Comparison of ENCODE assay signal across 10 mouse cellular contexts in the genomic region with DNA sequence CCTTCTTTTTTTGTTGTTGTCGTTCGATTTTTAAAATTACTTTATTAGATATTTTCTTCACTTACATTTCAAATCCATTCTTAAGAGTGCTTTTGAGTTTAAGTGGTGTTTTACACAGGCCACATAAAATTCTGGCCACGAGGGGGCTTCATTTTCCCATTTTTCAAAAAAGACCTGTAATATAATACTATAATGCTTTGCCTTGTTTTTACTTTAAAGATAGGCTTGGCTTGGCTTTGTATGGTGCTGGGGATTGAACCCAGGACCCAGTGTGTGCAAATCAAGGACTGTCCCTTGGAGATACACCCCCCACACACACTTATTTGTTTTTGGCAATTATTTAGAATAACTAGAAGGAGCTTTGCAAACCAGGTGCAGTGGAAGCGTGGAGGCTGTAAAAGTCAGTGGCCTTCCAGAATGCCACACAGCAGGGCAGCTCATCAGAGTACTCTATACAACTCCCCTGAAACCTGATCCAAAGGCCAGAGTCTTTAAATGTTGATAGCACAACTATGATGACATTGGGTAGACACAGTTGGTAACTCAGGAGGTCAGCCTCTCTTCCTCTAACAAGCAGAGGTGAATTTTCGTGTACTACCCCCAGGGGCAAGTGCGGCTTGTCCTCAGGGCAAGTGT. TPM values are rescaled to one million over a fixed set of nuclear protein-coding genes. Genes with fewer than 3 reads are reported as not detected.
A peak's percentile ranks its signal among the peaks of the same experiment; 100 is the strongest.
DNase-seq lines count a peak whose midpoint lies in the region; ATAC-seq and TF ChIP-seq lines count a peak whose summit lies in the region.
"Had no signal": no experiment of that assay in that cellular context is flagged by ENCODE, and none has a peak within 500 bp of the region (broad histone marks: within the 10 kb centered on the region; RNA-seq: fewer than 3 reads in every experiment).

No protein-coding gene starts in this region.

- intact Hi-C loops in gastrocnemius, postnatal 14 days (cut with DNase I; ENCODE audit: low total_unique reads) = loop anchor here (5.0 kb wide), 1 partner anchor 280 kb away; the partner anchor contains the start of gene Snx18

- H3K4me1 ChIP-seq in cerebellum, adult 2 months (ENCODE audit: control insufficient read depth, insufficient read depth, low read length) = no peaks in the 10 kb centered on the region
- H3K4me1 ChIP-seq: lung, embryonic 15.5 days had no signal

- H3K4me3 ChIP-seq in cerebellum, adult 2 months (replicated peaks; ENCODE audit: insufficient read depth, low read depth, low read length) = no peak overlapping the region
- H3K4me3 ChIP-seq: embryonic facial prominence, embryonic 13.5 days; lung, embryonic 15.5 days had no signal

- DNase-seq in 3T3-L1 (ENCODE audit: low read depth, low spot score) = peak; percentile 82
- peak; percentile 3 to 16 for DNase-seq in CD8-positive naive resting alpha-beta T cell, adult 2 months (ENCODE audit: low read depth in 2 of 2, low spot score in 2 of 2)
- peak; percentile 51 to 65 for DNase-seq in cerebellum, adult 2 months
- peak; percentile 38 for DNase-seq in gastrocnemius, postnatal 14 days
- peak; percentile 45 to 85 for DNase-seq in kidney, postnatal 25 days
- peak; percentile 34 to 51 for DNase-seq in lung, adult 18-20 months
- peak; percentile 78 for DNase-seq in retina, embryonic 14.5 days (ENCODE audit: low spot score)

- 52% methylated on average over 6 of the region's 6 CpGs for WGBS in cerebellum, adult 2 months

- peak; percentile 22; the same call in 1 of the 2 replicates for TF ChIP-seq CTCF in cerebellum, adult 2 months (IDR thresholded peaks at IDR 0.05; ENCODE audit: borderline replicate concordance, insufficient read depth, low read depth, low read length)

- H3K27me3 ChIP-seq in cerebellum, adult 2 months (ENCODE audit: control insufficient read depth, insufficient read depth, low read length) = no peaks in the 10 kb centered on the region
- H3K27me3 ChIP-seq: embryonic facial prominence, embryonic 13.5 days; lung, embryonic 15.5 days had no signal

- TF ChIP-seq POLR2A in cerebellum, adult 2 months (IDR thresholded peaks at IDR 0.05; ENCODE audit: borderline replicate concordance, insufficient read depth, low read length) = no peak

- no peak for ATAC-seq in megakaryocyte-erythroid progenitor cell, adult 5-6 weeks (replicated peaks; ENCODE audit: low FRiP score, low TSS enrichment, poor library complexity, severe bottlenecking)

- H3K27ac ChIP-seq in cerebellum, adult 2 months (ENCODE audit: insufficient read depth, low read length) = no peak overlapping the region
- H3K27ac ChIP-seq: embryonic facial prominence, embryonic 13.5 days; lung, embryonic 15.5 days had no signal

RNA-seq across cellular contexts. Expression of gene BC067074, which starts 44.4 kb away (rescaled TPM):
- polyA plus RNA-seq in cerebellum, adult 2 months (2012; rRNA removed) = 0.87 and 1.1 TPM in 2 replicates
- 1 to 10 TPM; 2.0 to 3.1 TPM for total RNA-seq in gastrocnemius, postnatal 14 days (2021)
- not detected in 2 replicates for total RNA-seq in megakaryocyte-erythroid progenitor cell, adult 5-6 weeks (2014; fragmentation: Nextera tagmentation)
- total RNA-seq in megakaryocyte-erythroid progenitor cell, adult 5-6 weeks (2017) = not detected in 2 replicates

Comparison
In these comparisons a context has a peak if more than half of its experiments do, and no peak if none do; other contexts are left out.
1. DNase-seq: peak in every context shown above with its lines; median percentile 82 in 3T3-L1; 78 in retina, embryonic 14.5 days; 65 in kidney, postnatal 25 days; 58 in cerebellum, adult 2 months; 42 in lung, adult 18-20 months; 38 in gastrocnemius, postnatal 14 days; 10 in CD8-positive naive resting alpha-beta T cell, adult 2 months.